Mouse (Mus musculus) ES-E14 (cell line): ENCODE measurements around the gene Serpinb8. TPM values are rescaled to one million over a fixed set of nuclear protein-coding genes. Genes with fewer than 3 reads are reported as not detected.

Source experiments
- DNase-seq: peaks from one replicate; pipeline ENCODE4 v3.0.0-alpha.2; 2013; ENCODE audit warnings: low read depth, low spot score
- H3K27ac ChIP-seq: 2 replicates; pipeline ENCODE4 v1.5.1; 2012; ENCODE audit warnings: low read depth, mild to moderate bottlenecking, low read length, moderate library complexity, mixed read lengths; ENCODE audit not compliant: poor library complexity, insufficient read depth, severe bottlenecking
- H3K36me3 ChIP-seq: 2 replicates; pipeline ENCODE4 v1.6.1; 2012; ENCODE audit warnings: mild to moderate bottlenecking, low read length, moderate library complexity, mixed read lengths; ENCODE audit not compliant: control insufficient read depth, poor library complexity, insufficient read depth, severe bottlenecking
- H3K4me1 ChIP-seq, 2 experiments: fragments of 150-350 bp in 1 of 2; sonication (generic) in 1 of 2; 2 replicates each; pipeline ENCODE4 v1.6.1; 2012; ENCODE audit warnings: low read length in 2 of 2, mild to moderate bottlenecking in 1 of 2, mixed read lengths in 1 of 2; ENCODE audit not compliant: control insufficient read depth in 2 of 2, insufficient read depth in 2 of 2, poor library complexity in 1 of 2
- H3K4me3 ChIP-seq, 2 experiments: fragments of 150-350 bp in 1 of 2; sonication (generic) in 1 of 2; 2 replicates each; pipeline ENCODE4 v1.5.1; 2012; ENCODE audit warnings: low read length in 2 of 2, low read depth in 1 of 2, mild to moderate bottlenecking in 1 of 2, mixed read lengths in 1 of 2; ENCODE audit not compliant: insufficient read depth in 1 of 2, poor library complexity in 1 of 2, severe bottlenecking in 1 of 2
- H3K9ac ChIP-seq: 2 replicates; pipeline ENCODE4 v1.6.1; 2012; ENCODE audit warnings: low read depth, mild to moderate bottlenecking, low read length, mixed read lengths; ENCODE audit not compliant: poor library complexity, insufficient read depth, severe bottlenecking
- H3K9me3 ChIP-seq: fragments of 150-350 bp; sonication (generic); 2 replicates; pipeline ENCODE4 v1.6.1; 2012; ENCODE audit warnings: low read depth, mild to moderate bottlenecking, low read length; ENCODE audit not compliant: control insufficient read depth, insufficient read depth
- CHD2 ChIP-seq: IDR thresholded peaks from 2 replicates; pipeline ENCODE4 v1.6.1; 2014; ENCODE audit warnings: mild to moderate bottlenecking, low read depth, low read length, inconsistent platforms
- HCFC1 ChIP-seq: IDR thresholded peaks from 2 replicates; pipeline ENCODE4 v1.6.1; 2012; ENCODE audit warnings: low read length, inconsistent platforms, borderline replicate concordance; ENCODE audit not compliant: insufficient read depth
- MAFK ChIP-seq: IDR thresholded peaks from 2 replicates; pipeline ENCODE4 v1.6.1; 2014; ENCODE audit warnings: mild to moderate bottlenecking, low read depth, low read length, inconsistent platforms; ENCODE audit not compliant: insufficient read depth
- ZC3H11A ChIP-seq: IDR thresholded peaks from 2 replicates; pipeline ENCODE4 v1.6.1; 2012; ENCODE audit warnings: low read depth, mild to moderate bottlenecking, inconsistent platforms, low read length, borderline replicate concordance
- ZNF384 ChIP-seq: IDR thresholded peaks from 2 replicates; pipeline ENCODE4 v1.6.1; 2012; ENCODE audit warnings: low read depth, low read length, inconsistent platforms
- in situ Hi-C, 2 experiments: fragments of 600-800 bp; cut with MboI; formaldehyde crosslinking; loops; one replicate each; pipeline ENCODE4 v1.15.1; 2025; ENCODE audit warnings: low sequenced_read_pairs in 2 of 2, inconsistent platforms in 1 of 2; ENCODE audit not compliant: unreplicated experiment in 2 of 2
- total RNA-seq: library from RNA; depleted of rRNA; stranded (reverse); fragments of 300-350 nt; gene quantifications from 2 replicates; pipeline ENCODE4 v1.2.3, GENCODE M21; 2012

The Serpinb8 gene
- total RNA-seq, 1 experiment: 0.80 TPM

DNA sequence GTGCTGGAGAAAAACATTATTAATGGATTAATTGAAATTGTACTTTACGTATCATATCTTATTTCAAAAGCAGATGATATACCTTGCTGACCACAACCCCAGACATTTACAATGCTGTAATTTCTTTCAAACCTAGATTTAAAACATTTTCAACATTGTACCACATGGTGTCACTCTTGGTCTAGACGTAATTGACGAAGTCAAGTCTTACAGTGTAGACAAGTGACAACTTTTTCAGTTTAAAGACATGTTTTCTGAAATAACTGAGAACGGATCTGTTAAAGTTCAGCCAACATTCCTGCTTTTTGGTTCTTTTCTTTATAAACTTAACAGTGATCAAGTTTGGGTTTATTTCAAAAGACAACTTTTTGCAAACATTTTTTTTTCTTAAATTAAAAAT, 46.1 kb downstream of the Serpinb8 start:
- peak; percentile 20 for DNase-seq
- no peak overlapping the region for H3K9ac ChIP-seq
- H3K9me3 ChIP-seq: no peaks in the 10 kb centered on the region
- H3K4me1 ChIP-seq: no peaks in the 10 kb centered on the region
- no peaks in the 10 kb centered on the region for H3K36me3 ChIP-seq
- no peak overlapping the region for H3K4me3 ChIP-seq
- no peak for TF ChIP-seq CHD2
- 0 out of 2 replicates have a peak, but pooled peaks have one; percentile 38 for TF ChIP-seq ZC3H11A
- H3K27ac ChIP-seq: no peak overlapping the region
- in situ Hi-C loops: loop anchor here in 1 of 2 experiments (5.0 kb wide), 1 partner anchor 1191 kb away; no protein-coding TSS in a partner anchor

- H3K9ac ChIP-seq: no peak overlapping the region
- H3K9me3 ChIP-seq: no peaks in the 10 kb centered on the region
- H3K4me3 ChIP-seq: no peak overlapping the region
- no peaks in the 10 kb centered on the region for H3K36me3 ChIP-seq
- no peak for TF ChIP-seq HCFC1
- TF ChIP-seq CHD2: no peak
- DNase-seq: no peak
- in situ Hi-C loops: loop anchor here in 1 of 2 experiments (5.0 kb wide), 1 partner anchor 1189 kb away; no protein-coding TSS in a partner anchor
- no peak overlapping the region for H3K27ac ChIP-seq
- H3K4me1 ChIP-seq: no peaks in the 10 kb centered on the region
Observed at GRCm38 (mm10) chr1:107638056-107638455, 48.2 kb downstream of the Serpinb8 start.

DNA sequence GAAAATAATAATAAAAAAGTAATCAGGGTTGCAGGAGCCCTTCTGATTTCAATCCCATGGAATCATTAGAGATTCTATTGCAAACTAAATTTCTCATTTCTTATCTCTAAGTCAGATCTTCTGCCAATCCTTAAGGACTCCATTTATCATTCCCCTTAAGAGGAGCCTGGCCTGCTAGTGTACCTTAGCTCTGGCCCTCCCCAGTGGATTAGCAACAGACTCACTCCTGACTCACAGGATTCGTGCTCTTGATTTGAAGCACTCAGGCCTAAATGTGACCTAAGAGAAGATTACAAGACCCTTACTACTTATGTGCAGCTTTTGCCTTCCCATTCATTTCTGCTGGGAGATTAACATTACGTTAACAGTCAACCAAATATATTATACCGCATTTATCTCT, 48.7 kb downstream of the Serpinb8 start:
- Histone ChIP-seq H3K9me3 (no peaks in the 10 kb centered on the region), H3K36me3 (no peaks in the 10 kb centered on the region), H3K4me1 (no peaks in the 10 kb centered on the region), H3K27ac (no peak overlapping the region), H3K4me3 (no peak overlapping the region), H3K9ac (no peak overlapping the region)
- no peak for DNase-seq
- in situ Hi-C loops: loop anchor here in 1 of 2 experiments (5.0 kb wide), 1 partner anchor 1189 kb away; no protein-coding TSS in a partner anchor
- TF ChIP-seq ZC3H11A (no peak), ZNF384 (no peak), CHD2 (no peak), HCFC1 (no peak), MAFK (no peak)

GRCm38 (mm10) chr1:107642457-107643118, 52.8 kb downstream of the Serpinb8 start:
- TF ChIP-seq CHD2: no peak
- TF ChIP-seq MAFK: no peak
- no peak for TF ChIP-seq HCFC1
- no peak for TF ChIP-seq ZC3H11A
- no peaks in the 10 kb centered on the region for H3K4me1 ChIP-seq
- no peaks in the 10 kb centered on the region for H3K9me3 ChIP-seq
- no peak overlapping the region for H3K4me3 ChIP-seq
- in situ Hi-C loops: no loop called here
- no peak overlapping the region for H3K27ac ChIP-seq
- DNase-seq: no peak
- H3K36me3 ChIP-seq: no peaks in the 10 kb centered on the region
- no peak overlapping the region for H3K9ac ChIP-seq

- TF ChIP-seq ZNF384 (no peak), ZC3H11A (no peak), MAFK (no peak), HCFC1 (no peak), CHD2 (no peak)
- in situ Hi-C loops: no loop called here
- Histone ChIP-seq H3K36me3 (no peaks in the 10 kb centered on the region), H3K4me3 (no peak overlapping the region), H3K27ac (no peak overlapping the region), H3K9ac (no peak overlapping the region), H3K9me3 (no peaks in the 10 kb centered on the region), H3K4me1 (no peaks in the 10 kb centered on the region)
- no peak for DNase-seq
Observed at GRCm38 (mm10) chr1:107645086-107645485, 55.3 kb downstream of the Serpinb8 start.
